Mouse (Mus musculus) natural killer cell, adult 2 months (primary cell): ENCODE results near the gene Fbxw7.
"Not testable (repeated sequence)": the region's sequence is repeated elsewhere in the genome, so short reads cannot be mapped to it uniquely, and the experiment has no call there.

ENCODE experiments used
- DNase-seq, 2 experiments: peaks; one replicate each; pipeline ENCODE4 v3.0.0; 2022; ENCODE audit warnings: low spot score in 2 of 2

Gene Fbxw7

GRCm38 (mm10) chr3:84826938-84827337 lies 11.9 kb downstream of the Fbxw7 start:
- no peak for DNase-seq

DNA sequence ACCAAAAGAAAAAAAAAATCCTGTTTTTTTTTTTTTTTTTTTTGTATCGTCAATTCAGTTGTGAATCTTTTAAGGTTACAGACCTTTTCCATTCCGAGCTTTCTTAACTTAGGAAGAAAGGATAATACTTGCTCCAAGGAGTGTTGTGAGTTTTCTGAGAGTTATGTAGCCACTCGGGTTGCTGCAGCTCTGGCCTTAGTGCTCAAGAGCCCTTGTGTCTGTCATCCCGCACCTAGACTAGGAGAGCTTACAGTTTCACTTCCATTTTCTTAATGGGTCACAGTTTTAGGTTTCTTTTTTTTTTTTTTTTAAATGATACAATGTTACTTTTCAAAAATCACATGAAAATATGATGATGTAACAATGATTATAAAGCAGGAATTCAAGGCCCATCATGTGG lies 12.5 kb downstream of the Fbxw7 start:
- DNase-seq, result no peak

DNA sequence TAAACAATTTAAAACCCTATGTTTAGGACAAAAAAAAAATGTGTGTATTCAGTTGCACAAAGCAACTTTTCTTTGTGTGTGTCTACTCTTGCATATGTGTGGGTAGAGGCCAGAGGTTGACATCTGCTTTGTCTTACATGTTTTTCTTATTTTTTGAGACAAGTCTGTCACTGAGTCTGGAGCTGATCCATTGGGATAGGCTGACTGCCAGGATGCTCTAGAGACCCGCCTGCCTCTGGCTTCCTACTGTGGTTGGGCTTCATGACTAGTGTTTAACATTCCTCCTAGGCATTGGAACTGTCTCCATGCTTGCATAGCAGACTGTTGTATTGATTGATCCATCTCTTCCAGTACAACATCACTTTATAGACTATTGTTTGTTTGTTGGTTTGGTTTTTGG lies 14.3 kb downstream of the Fbxw7 start:
- no peak for DNase-seq

DNA sequence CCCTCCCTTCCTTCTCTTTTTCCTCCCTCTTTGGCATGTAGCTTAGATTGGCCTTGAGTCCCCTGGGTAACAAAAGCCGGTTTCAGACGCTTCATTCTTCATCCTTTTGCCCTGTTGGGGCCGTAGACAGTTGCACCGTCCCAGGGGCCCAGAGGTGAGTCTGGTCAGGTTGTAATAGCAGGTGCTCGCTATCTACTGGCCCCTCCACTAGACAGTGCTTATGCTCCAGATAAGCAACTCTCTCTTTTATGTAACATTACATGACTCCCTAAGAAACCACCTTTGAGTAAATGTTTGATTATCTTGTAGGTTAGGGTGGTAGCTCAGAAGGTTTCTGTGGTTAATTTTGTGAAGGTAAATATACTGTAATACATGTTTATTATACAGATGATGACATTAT lies 21.0 kb downstream of the Fbxw7 start:
- DNase-seq, result no peak

GRCm38 (mm10) chr3:84837984-84838383 lies 22.9 kb downstream of the Fbxw7 start:
- DNase-seq, result no peak

GRCm38 (mm10) chr3:84839499-84839898 lies 24.4 kb downstream of the Fbxw7 start:
- no peak for DNase-seq

- no peak for DNase-seq
Measured at GRCm38 (mm10) chr3:84841271-84841670, 26.2 kb downstream of the Fbxw7 start.

- DNase-seq, result no peak
Measured at GRCm38 (mm10) chr3:84842793-84843192, 27.7 kb downstream of the Fbxw7 start.

GRCm38 (mm10) chr3:84843594-84843993 lies 28.5 kb downstream of the Fbxw7 start:
- peak; percentile 33 to 43 for DNase-seq

GRCm38 (mm10) chr3:84848798-84849197 lies 33.7 kb downstream of the Fbxw7 start:
- DNase-seq, result peak; percentile 29 to 33

GRCm38 (mm10) chr3:84850418-84850817 lies 35.4 kb downstream of the Fbxw7 start:
- no peak for DNase-seq

DNA sequence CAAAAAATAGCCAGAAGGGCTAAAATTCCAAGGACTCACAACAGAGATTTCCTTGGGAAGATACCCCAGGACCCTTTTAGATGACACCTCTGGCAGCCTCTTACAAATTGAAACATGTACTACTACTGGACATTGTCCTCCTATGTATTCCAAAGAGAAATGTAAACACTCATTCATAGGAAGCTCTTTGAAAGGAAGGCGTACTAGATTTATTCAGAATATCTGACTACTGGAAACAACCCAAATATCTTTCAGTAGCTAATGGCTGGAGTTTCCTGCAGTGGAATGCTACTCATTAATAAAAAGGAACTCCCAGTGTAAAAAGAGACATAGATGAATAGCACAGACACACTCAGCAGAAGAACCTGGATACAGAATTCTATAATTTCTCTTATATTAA lies 36.7 kb downstream of the Fbxw7 start:
- no peak for DNase-seq

GRCm38 (mm10) chr3:84852877-84853276 lies 37.8 kb downstream of the Fbxw7 start:
- DNase-seq, result no peak

- no peak for DNase-seq
Measured at GRCm38 (mm10) chr3:84854440-84854839, 39.4 kb downstream of the Fbxw7 start.

- DNase-seq, result no peak
Measured at GRCm38 (mm10) chr3:84860669-84861068, 45.6 kb downstream of the Fbxw7 start.

- DNase-seq, result not testable (repeated sequence)
Measured at GRCm38 (mm10) chr3:84861817-84862216, 46.7 kb downstream of the Fbxw7 start.

GRCm38 (mm10) chr3:84865684-84866083 lies 50.6 kb downstream of the Fbxw7 start:
- no peak for DNase-seq

GRCm38 (mm10) chr3:84866866-84867265 lies 51.8 kb downstream of the Fbxw7 start:
- DNase-seq, result no peak

GRCm38 (mm10) chr3:84867434-84867975 lies 52.4 kb downstream of the Fbxw7 start:
- no peak for DNase-seq

DNA sequence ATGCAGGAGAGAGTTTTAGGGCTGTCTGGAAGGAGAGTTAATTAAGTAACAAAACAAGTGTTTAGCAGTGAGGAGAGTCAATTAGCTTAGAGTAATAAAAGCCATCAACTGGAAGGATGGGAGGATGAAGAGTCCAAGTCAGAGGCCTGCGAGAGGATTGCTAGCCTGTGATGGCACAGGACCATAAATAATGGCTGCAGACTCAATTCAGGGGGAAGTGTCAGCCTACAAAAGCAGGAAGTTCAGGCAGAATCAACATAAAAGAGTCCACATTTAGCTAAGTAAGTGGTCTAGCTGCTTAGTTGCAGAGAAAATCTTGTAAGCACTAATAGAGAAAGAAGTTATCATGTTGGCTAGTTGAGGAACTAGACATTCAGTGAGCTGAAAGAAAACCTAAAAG lies 52.9 kb downstream of the Fbxw7 start:
- DNase-seq, result no peak

GRCm38 (mm10) chr3:84870126-84870525 lies 55.1 kb downstream of the Fbxw7 start:
- no peak for DNase-seq

GRCm38 (mm10) chr3:84875306-84875705 lies 60.2 kb downstream of the Fbxw7 start:
- DNase-seq, result no peak

- DNase-seq, result no peak
Measured at GRCm38 (mm10) chr3:84876211-84876610, 61.1 kb downstream of the Fbxw7 start.

- DNase-seq, result peak; percentile 7 to 53
Measured at GRCm38 (mm10) chr3:84883817-84884483, 68.9 kb downstream of the Fbxw7 start.
